Mouse (Mus musculus): ENCODE data around the gene Sez6l2. TPM values are rescaled to one million over a fixed set of nuclear protein-coding genes. Genes with fewer than 3 reads are reported as not detected.

Sez6l2 gene
- polyA plus RNA-seq, 1 experiment from 2014 or later = 1.7 TPM

GRCm38 (mm10) chr7:127016486-127016938 is 66.1 kb downstream of the Sez6l2 start:
- no peak for TF ChIP-seq CTCF (IDR thresholded peaks at IDR 0.05; ENCODE audit: low read depth)
- H3K4me1 ChIP-seq (replicated peaks; ENCODE audit: insufficient read depth, low read length) = peaks cover 36% of the 10 kb centered on the region
- H3K4me3 ChIP-seq (replicated peaks; ENCODE audit: low read depth, low read length) = peak overlapping the region; percentile 68
- no peaks in the 10 kb centered on the region for H3K9me3 ChIP-seq (replicated peaks; ENCODE audit: low read length)
- H3K27me3 ChIP-seq (ENCODE audit: insufficient read depth, low read length) = no peaks in the 10 kb centered on the region
- H3K36me3 ChIP-seq (ENCODE audit: insufficient read depth, low read length) = 0 out of 2 replicates have a peak, but pooled peaks cover 4% of the 10 kb centered on the region
- H3K4me2 ChIP-seq (ENCODE audit: low read length) = peak overlapping the region; percentile 79
- ATAC-seq (replicated peaks; ENCODE audit: low FRiP score, low read depth) (peak; percentile 27), DNase-seq (ENCODE audit: low spot score) (no peak)
- H3K9ac ChIP-seq (ENCODE audit: low read depth, low read length) = peak overlapping the region; percentile 82
- 1% methylated on average over 22 of the region's 22 CpGs for WGBS
- peak overlapping the region; percentile 95 for H3K27ac ChIP-seq

- Histone ChIP-seq H3K36me3 (ENCODE audit: insufficient read depth, low read length) (0 out of 2 replicates have a peak, but pooled peaks cover 7% of the 10 kb centered on the region), H3K9ac (ENCODE audit: low read depth, low read length) (peak within 1 kb of the TSS; percentile 82), H3K27me3 (ENCODE audit: insufficient read depth, low read length) (no peaks in the 10 kb centered on the region), H3K27ac (peak within 1 kb of the TSS; percentile 95), H3K4me3 (replicated peaks; ENCODE audit: low read depth, low read length) (peak within 1 kb of the TSS; percentile 68), H3K9me3 (replicated peaks; ENCODE audit: low read length) (no peaks in the 10 kb centered on the region), H3K4me2 (ENCODE audit: low read length) (peak within 1 kb of the TSS; percentile 79), H3K4me1 (replicated peaks; ENCODE audit: insufficient read depth, low read length) (peaks cover 41% of the 10 kb centered on the region)
- WGBS = 2% methylated on average over 39 of the region's 39 CpGs
- DNase-seq (ENCODE audit: low spot score) (peak; percentile 100), ATAC-seq (replicated peaks; ENCODE audit: low FRiP score, low read depth) (peak; percentile 76)
- TF ChIP-seq CTCF (IDR thresholded peaks at IDR 0.05; ENCODE audit: low read depth) = peak; percentile 88
Measured at GRCm38 (mm10) chr7:127016971-127017949, 66.9 kb downstream of the Sez6l2 start, which contains the start of gene Pagr1a. Gene Pagr1a (minus strand): TSS chr7:127017352.

GRCm38 (mm10) chr7:127017950-127018345 is 67.6 kb downstream of the Sez6l2 start:
- Histone ChIP-seq H3K9me3 (replicated peaks; ENCODE audit: low read length) (no peaks in the 10 kb centered on the region), H3K27ac (peak overlapping the region; percentile 60), H3K9ac (ENCODE audit: low read depth, low read length) (no peak overlapping the region), H3K27me3 (ENCODE audit: insufficient read depth, low read length) (no peaks in the 10 kb centered on the region), H3K4me2 (ENCODE audit: low read length) (0 out of 2 replicates have a peak overlapping the region, but pooled peaks have one; percentile 14), H3K4me1 (replicated peaks; ENCODE audit: insufficient read depth, low read length) (peaks cover 43% of the 10 kb centered on the region), H3K4me3 (replicated peaks; ENCODE audit: low read depth, low read length) (0 out of 2 replicates have a peak overlapping the region, but pooled peaks have one; percentile 7), H3K36me3 (ENCODE audit: insufficient read depth, low read length) (0 out of 2 replicates have a peak, but pooled peaks cover 13% of the 10 kb centered on the region)
- WGBS = 31% methylated on average over 6 of the region's 6 CpGs
- no peak for DNase-seq (ENCODE audit: low spot score)
- ATAC-seq (replicated peaks; ENCODE audit: low FRiP score, low read depth) = no peak
- TF ChIP-seq CTCF (IDR thresholded peaks at IDR 0.05; ENCODE audit: low read depth) = no peak

- Histone ChIP-seq H3K4me1 (replicated peaks; ENCODE audit: insufficient read depth, low read length) (peaks cover 47% of the 10 kb centered on the region), H3K36me3 (ENCODE audit: insufficient read depth, low read length) (0 out of 2 replicates have a peak, but pooled peaks cover 15% of the 10 kb centered on the region), H3K4me2 (ENCODE audit: low read length) (peak overlapping the region; percentile 85; the same call in 1 of the 2 replicates), H3K9me3 (replicated peaks; ENCODE audit: low read length) (no peaks in the 10 kb centered on the region), H3K27ac (peak overlapping the region; percentile 60; the same call in 1 of the 2 replicates), H3K4me3 (replicated peaks; ENCODE audit: low read depth, low read length) (0 out of 2 replicates have a peak overlapping the region, but pooled peaks have one; percentile 7), H3K9ac (ENCODE audit: low read depth, low read length) (peak overlapping the region; percentile 44; the same call in 1 of the 2 replicates), H3K27me3 (ENCODE audit: insufficient read depth, low read length) (no peaks in the 10 kb centered on the region)
- ATAC-seq (replicated peaks; ENCODE audit: low FRiP score, low read depth) (no peak), DNase-seq (ENCODE audit: low spot score) (peak; percentile 17)
- no peak for TF ChIP-seq CTCF (IDR thresholded peaks at IDR 0.05; ENCODE audit: low read depth)
- 37% methylated on average over 15 of the region's 15 CpGs for WGBS
Measured at GRCm38 (mm10) chr7:127018416-127019305, 68.3 kb downstream of the Sez6l2 start.

- H3K36me3 ChIP-seq (ENCODE audit: insufficient read depth, low read length) = 0 out of 2 replicates have a peak, but pooled peaks cover 15% of the 10 kb centered on the region
- ATAC-seq (replicated peaks; ENCODE audit: low FRiP score, low read depth) (no peak), DNase-seq (ENCODE audit: low spot score) (no peak)
- WGBS = 73% methylated on average over 14 of the region's 14 CpGs
- H3K9ac ChIP-seq (ENCODE audit: low read depth, low read length) = no peak overlapping the region
- H3K9me3 ChIP-seq (replicated peaks; ENCODE audit: low read length) = no peaks in the 10 kb centered on the region
- H3K4me1 ChIP-seq (replicated peaks; ENCODE audit: insufficient read depth, low read length) = peaks cover 47% of the 10 kb centered on the region
- H3K27me3 ChIP-seq (ENCODE audit: insufficient read depth, low read length) = no peaks in the 10 kb centered on the region
- H3K4me3 ChIP-seq (replicated peaks; ENCODE audit: low read depth, low read length) = no peak overlapping the region
- TF ChIP-seq CTCF (IDR thresholded peaks at IDR 0.05; ENCODE audit: low read depth) = no peak
- H3K4me2 ChIP-seq (ENCODE audit: low read length) = peak overlapping the region; percentile 85
- no peak overlapping the region for H3K27ac ChIP-seq
Measured at GRCm38 (mm10) chr7:127019306-127019960, 69.1 kb downstream of the Sez6l2 start.
